Mouse (Mus musculus) left cerebral cortex, postnatal 4 days (tissue): ENCODE results near the gene Hist1h4m. TPM values are rescaled to one million over a fixed set of nuclear protein-coding genes. Genes with fewer than 3 reads are reported as not detected.
A peak's percentile ranks its signal among the peaks of the same experiment; 100 is the strongest.
"Not testable (repeated sequence)": the region's sequence is repeated elsewhere in the genome, so short reads cannot be mapped to it uniquely, and the experiment has no call there.

Experiments
- DNase-seq: peaks from one replicate; pipeline ENCODE4 v3.0.0-alpha.2; 2022
- intact Hi-C: fragments of 180-260 bp; cut with DNase I; formaldehyde crosslinking; loops from one replicate; pipeline ENCODE4 v1.15.1; 2025
- total RNA-seq, 2 experiments: library from RNA; stranded (reverse); gene quantifications; 2 replicates each; pipeline ENCODE4 v1.2.3; 2021

Hist1h4m gene
- total RNA-seq, 2 experiments from 2014 or later: 320 to 409 TPM

- DNase-seq, intact Hi-C loops: not testable (repeated sequence)
Measured at GRCm38 (mm10) chr13:21810073-21810472, 1.5 kb upstream of the Hist1h4m start, which contains the start of the genes Hist1h2bq and Hist1h2ao. Hist1h2bq (minus strand) TSS chr13:21810197. Hist1h2ao (plus strand) TSS chr13:21810465.

GRCm38 (mm10) chr13:21811074-21811473, 472 bp upstream of the Hist1h4m start:
- intact Hi-C loops: not testable (repeated sequence)

GRCm38 (mm10) chr13:21812092-21812491, 546 bp downstream of the Hist1h4m start:
- intact Hi-C loops, DNase-seq: not testable (repeated sequence)

More at GRCm38 (mm10) chr13:21811074-21811473, 472 bp upstream of the Hist1h4m start:
- DNase-seq: not testable (repeated sequence)

GRCm38 (mm10) chr13:21820082-21820890, 8.7 kb downstream of the Hist1h4m start:
- not testable (repeated sequence) for DNase-seq
- intact Hi-C loops: loop anchor here (10.0 kb wide), 1 partner anchor 205 kb away; no protein-coding TSS in a partner anchor

GRCm38 (mm10) chr13:21828511-21828910, 17.0 kb downstream of the Hist1h4m start:
- intact Hi-C loops: loop anchor here (10.0 kb wide), 1 partner anchor 196 kb away; no protein-coding TSS in a partner anchor

GRCm38 (mm10) chr13:21830344-21830743, 18.8 kb downstream of the Hist1h4m start:
- no peak for DNase-seq
- intact Hi-C loops: no loop called here

More at GRCm38 (mm10) chr13:21828511-21828910, 17.0 kb downstream of the Hist1h4m start:
- no peak for DNase-seq

GRCm38 (mm10) chr13:21831418-21832394, 20.2 kb downstream of the Hist1h4m start, which contains the start of gene Hist1h4n:
Hist1h4n (minus strand) TSS chr13:21832196.
- intact Hi-C loops, DNase-seq: not testable (repeated sequence)

GRCm38 (mm10) chr13:21833461-21833860, 21.9 kb downstream of the Hist1h4m start, which contains the start of the genes Hist1h2ap and Hist1h2br:
Hist1h2ap (minus strand) TSS chr13:21833507.
Hist1h2br (plus strand) TSS chr13:21833743.
- intact Hi-C loops, DNase-seq: not testable (repeated sequence)

GRCm38 (mm10) chr13:21840508-21840907, 29.0 kb downstream of the Hist1h4m start:
- intact Hi-C loops, DNase-seq: not testable (repeated sequence)

GRCm38 (mm10) chr13:21846356-21846755, 34.8 kb downstream of the Hist1h4m start:
- intact Hi-C loops, DNase-seq: not testable (repeated sequence)

GRCm38 (mm10) chr13:21847883-21848282, 36.3 kb downstream of the Hist1h4m start:
- no peak for DNase-seq
- intact Hi-C loops: no loop called here

- not testable (repeated sequence) for DNase-seq
- intact Hi-C loops: loop anchor here (10.0 kb wide), 1 partner anchor 174 kb away; no protein-coding TSS in a partner anchor
Measured at GRCm38 (mm10) chr13:21850696-21851095, 39.1 kb downstream of the Hist1h4m start.

GRCm38 (mm10) chr13:21852215-21852945, 40.8 kb downstream of the Hist1h4m start:
- DNase-seq: no peak
- intact Hi-C loops: loop anchor here (10.0 kb wide), 1 partner anchor 172 kb away; no protein-coding TSS in a partner anchor

GRCm38 (mm10) chr13:21855146-21855545, 43.6 kb downstream of the Hist1h4m start:
- intact Hi-C loops: loop anchor here (10.0 kb wide), 1 partner anchor 170 kb away; no protein-coding TSS in a partner anchor
- peak; percentile 54 for DNase-seq

GRCm38 (mm10) chr13:21855698-21856162, 44.2 kb downstream of the Hist1h4m start:
- DNase-seq: peak; percentile 8
- intact Hi-C loops: loop anchor here (10.0 kb wide), 1 partner anchor 169 kb away; no protein-coding TSS in a partner anchor

GRCm38 (mm10) chr13:21861608-21862007, 50.1 kb downstream of the Hist1h4m start:
- intact Hi-C loops: no loop called here
- no peak for DNase-seq
